Mouse (Mus musculus) limb, embryonic 10.5 days (tissue): ENCODE data around the gene Nrarp. TPM values are rescaled to one million over a fixed set of nuclear protein-coding genes. Genes with fewer than 3 reads are reported as not detected.

Source experiments
- DNase-seq: peaks from one replicate; pipeline ENCODE4 v3.0.0-alpha.2; 2017; ENCODE audit warnings: low spot score
- H3K27ac ChIP-seq: fragments of 300-500 bp; sonication (generic); 2 replicates; pipeline ENCODE4 v1.5.1; 2016; ENCODE audit warnings: mild to moderate bottlenecking
- H3K27me3 ChIP-seq: fragments of 300-500 bp; sonication (generic); 2 replicates; pipeline ENCODE4 v1.6.1; 2016; ENCODE audit warnings: low read depth, mild to moderate bottlenecking; ENCODE audit not compliant: poor library complexity, severe bottlenecking
- H3K36me3 ChIP-seq: fragments of 300-500 bp; sonication (generic); 2 replicates; pipeline ENCODE4 v1.6.1; 2016; ENCODE audit warnings: mild to moderate bottlenecking, moderate library complexity
- H3K4me1 ChIP-seq: fragments of 300-500 bp; sonication (generic); 2 replicates; pipeline ENCODE4 v1.6.1; 2016
- H3K4me3 ChIP-seq: fragments of 300-500 bp; sonication (generic); 2 replicates; pipeline ENCODE4 v1.5.1; 2016; ENCODE audit warnings: mild to moderate bottlenecking, moderate library complexity
- H3K9me3 ChIP-seq: fragments of 300-500 bp; sonication (generic); replicated peaks from 2 replicates; pipeline ENCODE4 v1.6.1; 2016; ENCODE audit warnings: mild to moderate bottlenecking
- WGBS: fragments of 180-500 bp; shearing (Covaris S2); methylation state at CpG from one replicate; pipeline ENCODE4 v1.1.7; 2016; 5-methylcytosine and 5-hydroxymethylcytosine counted together
- polyA plus RNA-seq: library from polyadenylated mRNA; unstranded; fragments of >200 nt; fragmentation: Nextera tagmentation; extraction: Ambion mirVana; gene quantifications from 2 replicates; pipeline ENCODE4 v1.2.1, GENCODE M21; 2016

Gene Nrarp
- polyA plus RNA-seq, 1 experiment from 2014 or later, result 10.3 TPM

- DNase-seq, result no peak
- Histone ChIP-seq H3K27me3 (peaks cover 22% of the 10 kb centered on the region), H3K4me1 (peaks cover 18% of the 10 kb centered on the region), H3K27ac (no peak overlapping the region), H3K9me3 (no peaks in the 10 kb centered on the region), H3K36me3 (peaks cover 13% of the 10 kb centered on the region), H3K4me3 (no peak overlapping the region)
- 63% methylated on average over 23 of the region's 23 CpGs for WGBS
These were observed 32.8 kb downstream of the Nrarp start for GRCm38 (mm10) chr2:25213266-25213865.

GRCm38 (mm10) chr2:25214444-25214843 lies 33.9 kb downstream of the Nrarp start, which contains the start of gene Stpg3:
Gene Stpg3, minus strand, starts transcription at chr2:25214637.
- DNase-seq, result no peak
- Histone ChIP-seq H3K27me3 (peaks cover 22% of the 10 kb centered on the region), H3K9me3 (no peaks in the 10 kb centered on the region), H3K36me3 (peaks cover 3% of the 10 kb centered on the region; the same call in 1 of the 2 replicates), H3K27ac (no peak within 1 kb of the TSS), H3K4me3 (no peak within 1 kb of the TSS), H3K4me1 (peaks cover 18% of the 10 kb centered on the region)
- WGBS, result 78% methylated on average over 3 of the region's 3 CpGs

- WGBS, result 66% methylated on average over 2 of the region's 2 CpGs
- Histone ChIP-seq H3K27ac (no peak overlapping the region), H3K9me3 (no peaks in the 10 kb centered on the region), H3K4me1 (no peaks in the 10 kb centered on the region), H3K27me3 (peaks cover 21% of the 10 kb centered on the region), H3K36me3 (peaks cover 14% of the 10 kb centered on the region), H3K4me3 (no peak overlapping the region)
- DNase-seq, result no peak
These were observed 37.1 kb downstream of the Nrarp start for GRCm38 (mm10) chr2:25217666-25218065.

- no peaks in the 10 kb centered on the region for H3K9me3 ChIP-seq
- peaks cover 13% of the 10 kb centered on the region for H3K27me3 ChIP-seq
- no peak for DNase-seq
- no peak within 1 kb of the TSS for H3K4me3 ChIP-seq
- no peak within 1 kb of the TSS for H3K27ac ChIP-seq
- peaks cover 22% of the 10 kb centered on the region for H3K36me3 ChIP-seq
- peaks cover 4% of the 10 kb centered on the region for H3K4me1 ChIP-seq
These were observed 37.9 kb downstream of the Nrarp start, which contains the start of gene Fam166a for GRCm38 (mm10) chr2:25218445-25218844. Gene Fam166a, plus strand, starts transcription at chr2:25218745.

GRCm38 (mm10) chr2:25221331-25221772 lies 40.8 kb downstream of the Nrarp start:
- peaks cover 24% of the 10 kb centered on the region for H3K36me3 ChIP-seq
- no peaks in the 10 kb centered on the region for H3K27me3 ChIP-seq
- peaks cover 17% of the 10 kb centered on the region for H3K4me1 ChIP-seq
- WGBS, result 66% methylated on average over 5 of the region's 5 CpGs
- no peak for DNase-seq
- H3K27ac ChIP-seq, result no peak overlapping the region
- H3K9me3 ChIP-seq, result no peaks in the 10 kb centered on the region
- no peak overlapping the region for H3K4me3 ChIP-seq

GRCm38 (mm10) chr2:25223681-25224491 lies 43.3 kb downstream of the Nrarp start:
- 1% methylated on average over 53 of the region's 53 CpGs for WGBS
- DNase-seq, result no peak
- peaks cover 24% of the 10 kb centered on the region for H3K36me3 ChIP-seq
- H3K27me3 ChIP-seq, result no peaks in the 10 kb centered on the region
- H3K4me1 ChIP-seq, result peaks cover 31% of the 10 kb centered on the region
- H3K9me3 ChIP-seq, result no peaks in the 10 kb centered on the region
- H3K27ac ChIP-seq, result peak overlapping the region; percentile 90
- H3K4me3 ChIP-seq, result peak overlapping the region; percentile 75

- no peaks in the 10 kb centered on the region for H3K9me3 ChIP-seq
- 0% methylated on average over 17 of the region's 17 CpGs for WGBS
- H3K27me3 ChIP-seq, result no peaks in the 10 kb centered on the region
- DNase-seq, result no peak
- H3K4me3 ChIP-seq, result peak within 1 kb of the TSS; percentile 75
- H3K27ac ChIP-seq, result peak within 1 kb of the TSS; percentile 95
- peaks cover 24% of the 10 kb centered on the region for H3K36me3 ChIP-seq
- peaks cover 34% of the 10 kb centered on the region for H3K4me1 ChIP-seq
These were observed 43.9 kb downstream of the Nrarp start, which contains the start of gene Tubb4b for GRCm38 (mm10) chr2:25224492-25224765. Gene Tubb4b, minus strand, starts transcription at chr2:25224702.

- Histone ChIP-seq H3K4me3 (peak overlapping the region; percentile 75), H3K27ac (peak overlapping the region; percentile 95), H3K27me3 (no peaks in the 10 kb centered on the region), H3K36me3 (peaks cover 24% of the 10 kb centered on the region), H3K4me1 (peaks cover 34% of the 10 kb centered on the region), H3K9me3 (no peaks in the 10 kb centered on the region)
- peak; percentile 94 for DNase-seq
- WGBS, result 2% methylated on average over 41 of the region's 41 CpGs
These were observed 44.5 kb downstream of the Nrarp start for GRCm38 (mm10) chr2:25224766-25225752.

GRCm38 (mm10) chr2:25225811-25226379 lies 45.3 kb downstream of the Nrarp start:
- Histone ChIP-seq H3K36me3 (peaks cover 24% of the 10 kb centered on the region), H3K4me1 (peaks cover 34% of the 10 kb centered on the region), H3K4me3 (peak overlapping the region; percentile 75), H3K27me3 (peaks cover 7% of the 10 kb centered on the region; the same call in 1 of the 2 replicates), H3K9me3 (no peaks in the 10 kb centered on the region), H3K27ac (peak overlapping the region; percentile 95)
- 83% methylated on average over 8 of the region's 8 CpGs for WGBS
- DNase-seq, result no peak

GRCm38 (mm10) chr2:25226864-25227263 lies 46.3 kb downstream of the Nrarp start:
- Histone ChIP-seq H3K4me3 (no peak overlapping the region), H3K27me3 (peaks cover 16% of the 10 kb centered on the region; the same call in 1 of the 2 replicates), H3K27ac (peak overlapping the region; percentile 20; the same call in 1 of the 2 replicates), H3K9me3 (no peaks in the 10 kb centered on the region), H3K4me1 (peaks cover 34% of the 10 kb centered on the region), H3K36me3 (peaks cover 17% of the 10 kb centered on the region)
- DNase-seq, result no peak
- 83% methylated on average over 5 of the region's 5 CpGs for WGBS

- H3K4me1 ChIP-seq, result peaks cover 34% of the 10 kb centered on the region
- peaks cover 11% of the 10 kb centered on the region for H3K36me3 ChIP-seq
- H3K27me3 ChIP-seq, result peaks cover 22% of the 10 kb centered on the region; the same call in 1 of the 2 replicates
- no peak for DNase-seq
- 0 out of 2 replicates have a peak overlapping the region, but pooled peaks have one; percentile 20 for H3K27ac ChIP-seq
- H3K9me3 ChIP-seq, result no peaks in the 10 kb centered on the region
- no peak overlapping the region for H3K4me3 ChIP-seq
- 92% methylated on average over 4 of the region's 4 CpGs for WGBS
These were observed 46.8 kb downstream of the Nrarp start for GRCm38 (mm10) chr2:25227406-25227805.

- 2% methylated on average over 7 of the region's 7 CpGs for WGBS
- H3K4me3 ChIP-seq, result peak overlapping the region; percentile 41
- H3K4me1 ChIP-seq, result peaks cover 30% of the 10 kb centered on the region
- H3K9me3 ChIP-seq, result no peaks in the 10 kb centered on the region
- DNase-seq, result peak; percentile 83
- H3K36me3 ChIP-seq, result peaks cover 2% of the 10 kb centered on the region
- H3K27me3 ChIP-seq, result peaks cover 27% of the 10 kb centered on the region; the same call in 1 of the 2 replicates
- peak overlapping the region; percentile 82 for H3K27ac ChIP-seq
These were observed 47.9 kb downstream of the Nrarp start for GRCm38 (mm10) chr2:25228431-25228889.
